Mouse (Mus musculus) 3134 (cell line): Measurements from ENCODE around the gene Drc3.
A peak's percentile ranks its signal among the peaks of the same experiment; 100 is the strongest.

Source experiments
- DNase-seq: peaks from one replicate; pipeline ENCODE4 v3.0.0-alpha.2; 2011; ENCODE audit warnings: low spot score; ENCODE audit not compliant: insufficient read length; ENCODE audit errors: extremely low read depth

Gene Drc3

DNA sequence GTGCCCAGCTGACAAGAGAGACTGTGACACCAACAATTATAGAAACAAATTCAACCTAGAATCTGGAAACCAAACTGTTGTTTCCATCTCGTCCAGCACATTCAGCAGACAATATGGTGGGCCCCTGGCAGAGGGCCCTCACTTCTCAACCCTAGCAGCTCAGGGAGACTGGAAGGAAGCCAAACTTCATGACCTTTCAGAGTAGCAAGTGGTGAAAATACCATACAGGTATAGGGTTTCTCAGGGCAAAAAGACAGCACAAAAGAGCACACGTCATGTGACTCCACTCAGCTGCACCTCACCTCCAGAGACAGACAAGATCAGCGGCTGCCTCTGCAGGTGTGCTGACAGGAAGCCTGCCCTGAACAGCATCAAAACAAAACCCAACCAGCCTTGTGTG is 19.0 kb upstream of the Drc3 start:
- DNase-seq: no peak

DNA sequence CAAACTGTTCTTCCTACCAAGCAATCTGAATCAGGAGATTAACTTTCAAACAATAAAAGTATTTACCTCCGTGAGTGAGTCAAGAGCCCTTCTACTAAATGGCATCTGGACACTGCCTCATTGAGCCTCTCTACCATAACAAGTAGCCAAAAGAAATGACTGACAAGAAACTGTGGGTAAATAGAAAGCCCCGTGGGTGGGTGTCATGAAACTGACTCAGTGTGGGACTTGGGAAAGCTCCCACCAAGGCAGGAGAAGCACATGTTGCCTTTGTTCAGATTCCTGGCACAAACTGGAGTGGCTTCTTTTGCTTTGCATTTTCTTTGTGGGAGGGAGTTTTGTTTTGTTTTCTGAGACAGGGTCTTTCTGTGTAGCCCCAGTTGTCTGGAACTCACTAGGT is 17.4 kb upstream of the Drc3 start:
- DNase-seq: no peak

GRCm38 (mm10) chr11:60338291-60338690 is 14.8 kb upstream of the Drc3 start:
- DNase-seq: no peak

DNA sequence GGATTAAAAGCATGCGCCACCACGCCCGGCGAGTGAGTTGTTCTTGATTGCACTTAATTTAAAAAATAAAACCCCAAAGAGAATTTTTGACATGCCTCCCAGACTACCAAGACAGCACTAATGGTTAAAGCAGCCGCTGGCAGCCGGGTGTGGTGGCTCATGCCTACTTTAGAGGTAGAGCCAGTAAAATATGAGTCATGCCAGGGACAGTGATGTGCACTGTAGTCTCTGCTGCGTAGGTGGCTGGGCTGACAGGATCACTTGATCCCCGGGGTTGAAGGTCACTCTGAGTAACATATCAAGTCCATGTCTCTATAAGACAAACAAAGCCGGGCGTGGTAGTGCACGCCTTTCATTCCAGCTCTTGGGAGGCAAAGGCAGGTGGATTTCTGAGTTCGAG is 13.8 kb upstream of the Drc3 start:
- DNase-seq: peak; percentile 75

- DNase-seq: no peak
Observed at GRCm38 (mm10) chr11:60345868-60346267, 7.3 kb upstream of the Drc3 start.

- DNase-seq: peak; percentile 62
Observed at GRCm38 (mm10) chr11:60346537-60346936, 6.6 kb upstream of the Drc3 start.

DNA sequence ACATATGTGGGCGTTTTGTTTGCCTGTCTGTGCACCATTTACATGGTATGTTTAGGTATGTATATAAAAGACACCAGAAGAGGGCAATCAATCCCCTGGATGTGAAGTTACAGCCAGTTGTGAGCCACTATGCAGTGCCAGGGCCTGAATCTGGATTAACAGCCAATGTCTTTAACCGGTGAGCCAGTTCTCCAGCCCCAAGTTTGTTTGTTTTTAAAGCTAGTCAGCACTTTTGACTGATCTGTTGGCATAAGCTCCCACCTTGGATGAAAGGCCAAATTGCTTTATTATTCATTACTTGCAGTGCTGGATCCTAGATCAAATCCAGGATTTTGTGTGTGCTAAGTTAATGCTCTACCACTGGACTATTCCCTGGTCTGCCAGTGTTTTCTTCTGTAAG is 1.7 kb upstream of the Drc3 start:
- DNase-seq: no peak

DNA sequence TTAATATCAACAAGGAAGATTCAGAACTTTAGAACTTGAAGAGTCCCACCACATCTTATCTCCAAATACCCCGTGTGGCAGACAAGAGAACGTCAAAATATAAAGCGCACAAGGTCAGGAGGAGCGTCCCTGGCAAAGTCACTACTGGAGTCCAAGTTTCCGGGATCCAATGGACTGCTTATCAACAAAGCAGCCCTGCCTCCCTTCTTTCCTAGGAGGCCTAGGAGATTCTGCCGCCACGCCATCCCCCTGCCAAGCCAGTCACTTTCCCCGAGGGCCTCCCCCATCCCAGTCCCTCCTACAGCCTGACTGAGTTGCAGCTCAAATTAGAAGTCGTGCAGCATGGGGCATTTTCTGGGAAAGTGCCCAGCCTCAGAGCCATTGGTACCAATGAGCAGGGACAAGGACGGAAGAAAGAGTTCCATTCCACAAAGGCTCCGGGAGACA is 1.2 kb upstream of the Drc3 start:
- no peak for DNase-seq

DNA sequence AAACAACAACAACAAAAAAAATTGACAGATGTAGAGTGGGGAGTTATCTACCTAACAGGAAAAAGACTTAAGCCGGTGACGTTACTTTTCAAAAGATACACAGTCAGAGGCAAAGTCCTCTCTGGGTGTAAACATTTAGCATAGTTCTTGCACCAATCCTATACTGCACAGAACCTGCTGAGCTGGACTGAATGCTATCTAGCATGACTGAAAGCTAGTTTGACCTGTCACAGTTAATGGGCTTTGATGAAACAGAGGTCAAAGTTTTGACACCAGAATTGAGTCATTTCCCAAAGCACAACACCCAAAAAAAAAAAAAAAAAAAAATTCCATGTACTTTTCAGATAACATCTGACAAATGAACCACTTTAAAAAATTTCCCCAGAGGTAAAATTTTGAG is 2.8 kb downstream of the Drc3 start:
- DNase-seq: no peak

DNA sequence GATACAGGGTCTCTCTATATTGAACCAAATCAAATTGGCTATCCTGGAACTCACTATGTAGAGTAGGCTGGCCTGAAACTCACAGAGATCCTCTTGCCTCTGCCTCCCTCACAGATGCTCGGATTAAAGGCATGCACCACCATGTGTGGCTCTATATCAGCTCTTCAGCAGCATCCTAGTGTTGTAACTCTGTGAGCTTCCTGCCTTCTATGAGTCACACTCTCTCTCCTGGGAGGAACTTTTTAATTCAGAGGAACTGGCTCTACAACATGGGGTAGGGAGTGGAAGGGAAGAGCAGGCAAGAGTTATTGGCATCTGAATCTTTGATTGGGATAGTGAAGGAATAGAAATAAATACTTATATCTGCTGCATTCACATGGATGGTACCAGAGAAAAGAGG is 4.0 kb downstream of the Drc3 start:
- no peak for DNase-seq

- no peak for DNase-seq
Observed at GRCm38 (mm10) chr11:60358548-60358947, 5.4 kb downstream of the Drc3 start.

DNA sequence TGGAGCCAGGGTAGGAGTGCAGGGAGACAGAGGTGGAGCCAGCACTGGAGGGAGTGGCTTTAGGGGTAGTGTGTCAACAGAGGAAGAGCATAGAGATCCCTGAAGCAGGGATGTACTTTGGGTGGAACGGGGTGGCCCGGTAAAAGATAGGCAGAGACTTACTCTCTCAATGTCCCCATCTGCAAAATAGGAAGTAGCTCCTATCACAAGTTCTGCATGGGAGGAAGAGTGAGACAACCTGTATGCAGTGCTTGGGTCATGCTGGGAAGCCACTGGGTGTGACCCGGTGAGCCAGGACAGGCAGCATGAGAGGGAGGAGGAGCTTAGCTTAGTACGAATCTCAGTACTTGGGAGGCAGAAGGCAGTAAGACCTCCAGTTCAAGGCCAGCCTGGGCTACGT is 6.0 kb downstream of the Drc3 start:
- DNase-seq: no peak

GRCm38 (mm10) chr11:60359936-60360335 is 6.8 kb downstream of the Drc3 start:
- no peak for DNase-seq

GRCm38 (mm10) chr11:60360631-60361201 is 7.6 kb downstream of the Drc3 start:
- no peak for DNase-seq

DNA sequence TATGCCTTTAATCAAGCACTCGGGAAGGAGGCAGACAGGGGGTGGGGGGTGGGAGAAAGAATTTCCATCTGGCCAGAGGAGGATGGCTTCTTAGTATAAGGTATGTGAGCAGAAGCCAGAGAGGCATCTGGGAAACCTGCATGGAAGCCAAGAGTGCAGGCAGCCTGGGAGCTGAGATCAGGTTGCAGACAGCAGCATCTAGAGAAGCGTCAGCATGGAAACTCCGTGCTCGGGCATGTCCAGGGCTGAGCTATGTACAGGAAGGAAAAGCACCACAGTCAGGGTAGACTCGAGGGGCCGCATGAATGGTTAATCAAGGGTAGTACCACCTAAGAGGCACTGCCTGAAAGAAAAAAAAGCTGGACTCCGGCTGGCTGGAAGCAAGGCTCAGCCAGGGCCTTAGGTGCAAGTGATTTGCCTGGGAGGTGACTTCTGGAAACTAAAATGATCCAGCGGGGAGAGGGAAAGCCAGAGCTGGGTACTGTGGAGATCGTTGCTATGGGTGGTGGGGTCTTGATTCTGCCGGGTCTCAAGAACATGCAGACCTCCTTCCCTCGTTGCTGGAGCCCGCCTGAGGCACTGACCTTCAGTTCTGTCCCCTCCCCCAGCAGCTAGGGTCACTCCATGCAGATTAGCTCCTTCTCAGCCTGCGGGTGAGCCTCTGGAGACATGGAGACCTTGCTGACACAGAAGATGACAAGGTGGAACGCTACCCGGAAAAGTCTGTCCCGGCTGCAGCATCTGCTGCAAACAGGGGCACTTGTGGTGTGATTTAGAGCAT is 13.3 kb downstream of the Drc3 start:
- DNase-seq: no peak

GRCm38 (mm10) chr11:60367256-60367655 is 14.1 kb downstream of the Drc3 start:
- no peak for DNase-seq

GRCm38 (mm10) chr11:60368909-60369308 is 15.8 kb downstream of the Drc3 start:
- DNase-seq: no peak

DNA sequence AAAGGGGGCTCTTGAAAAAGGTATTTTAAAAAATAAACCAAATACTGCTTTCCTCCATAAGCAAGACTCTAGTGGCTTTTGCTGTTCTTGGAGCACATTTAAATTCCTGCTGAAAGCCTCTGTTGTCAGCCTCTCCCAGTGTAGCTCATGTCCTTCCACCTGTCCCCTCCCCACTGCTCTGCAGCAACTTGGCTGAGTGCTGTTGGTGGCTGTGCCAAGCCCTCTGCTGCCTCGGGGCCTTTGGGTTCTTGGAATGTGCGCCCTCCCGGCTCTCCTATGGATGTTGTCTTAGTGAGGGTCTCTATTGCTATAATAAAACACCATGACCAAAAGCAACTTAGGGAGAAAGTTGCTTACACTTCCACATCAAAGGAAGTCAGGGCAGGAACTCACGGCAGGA is 16.3 kb downstream of the Drc3 start:
- no peak for DNase-seq

DNA sequence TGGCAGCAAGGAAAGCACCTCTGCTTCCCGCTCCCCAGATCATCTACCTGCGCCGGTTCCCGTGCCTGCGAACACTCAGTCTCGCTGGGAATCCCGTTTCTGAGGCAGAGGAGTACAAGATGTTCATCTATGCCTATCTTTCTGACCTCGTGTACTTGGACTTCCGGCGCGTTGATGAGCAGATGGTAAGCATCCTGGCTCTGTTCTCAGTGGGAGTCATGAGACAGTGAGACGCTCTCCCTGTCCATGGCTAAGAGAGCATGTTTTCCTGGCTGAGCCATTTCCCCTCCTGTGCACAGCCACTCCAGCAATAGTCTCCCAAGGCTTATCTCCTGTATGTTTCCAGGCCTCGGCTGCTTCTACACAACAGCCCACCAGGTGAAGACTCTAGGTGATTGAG is 17.3 kb downstream of the Drc3 start:
- DNase-seq: no peak

- DNase-seq: no peak
Observed at GRCm38 (mm10) chr11:60374481-60374880, 21.4 kb downstream of the Drc3 start.

GRCm38 (mm10) chr11:60383518-60383917 is 30.4 kb downstream of the Drc3 start:
- no peak for DNase-seq

- no peak for DNase-seq
Observed at GRCm38 (mm10) chr11:60384762-60385421, 31.8 kb downstream of the Drc3 start.
